Mouse (Mus musculus) limb, embryonic 11.5 days (tissue): ENCODE measurements around the gene Atp6v1f. TPM values are rescaled to one million over a fixed set of nuclear protein-coding genes. Genes with fewer than 3 reads are reported as not detected.

Experiments used
- ATAC-seq: fragments of 200-750 bp; cut with Nextera tagmentation; 2 replicates; pipeline ENCODE4 v1.8.0; 2017; ENCODE audit warnings: low read depth; ENCODE audit not compliant: insufficient number of reproducible peaks, low FRiP score, low TSS enrichment
- DNase-seq: peaks from one replicate; pipeline ENCODE4 v3.0.0-alpha.2; 2015; ENCODE audit warnings: low spot score
- H3K27ac ChIP-seq: fragments of 300-500 bp; sonication (generic); replicated peaks from 2 replicates; pipeline ENCODE4 v1.5.1; 2014; ENCODE audit warnings: low read depth, mild to moderate bottlenecking, low read length
- H3K27me3 ChIP-seq: fragments of 300-500 bp; sonication (generic); 2 replicates; pipeline ENCODE4 v1.6.1; 2014; ENCODE audit warnings: mild to moderate bottlenecking, low read length, mixed read lengths; ENCODE audit not compliant: control insufficient read depth, insufficient read depth
- H3K36me3 ChIP-seq: fragments of 300-500 bp; sonication (generic); 2 replicates; pipeline ENCODE4 v1.6.1; 2014; ENCODE audit warnings: mild to moderate bottlenecking, low read length, moderate library complexity, mixed read lengths; ENCODE audit not compliant: control insufficient read depth, insufficient read depth
- H3K4me1 ChIP-seq: fragments of 300-500 bp; sonication (generic); 2 replicates; pipeline ENCODE4 v1.6.1; 2014; ENCODE audit warnings: low read length, mixed read lengths; ENCODE audit not compliant: control insufficient read depth, insufficient read depth
- H3K4me2 ChIP-seq: fragments of 300-500 bp; sonication (generic); 2 replicates; pipeline ENCODE4 v1.6.1; 2014; ENCODE audit warnings: low read depth, mild to moderate bottlenecking, moderate library complexity; ENCODE audit not compliant: severe bottlenecking
- H3K4me3 ChIP-seq: fragments of 300-500 bp; sonication (generic); 2 replicates; pipeline ENCODE4 v1.5.1; 2014; ENCODE audit warnings: low read depth, low read length
- H3K9ac ChIP-seq: fragments of 300-500 bp; sonication (generic); 2 replicates; pipeline ENCODE4 v1.6.1; 2014; ENCODE audit warnings: mild to moderate bottlenecking, low read length
- H3K9me3 ChIP-seq: fragments of 300-500 bp; sonication (generic); 2 replicates; pipeline ENCODE4 v1.6.1; 2016; ENCODE audit warnings: low read length; ENCODE audit not compliant: control insufficient read depth
- WGBS: fragments of 180-500 bp; shearing (Covaris S2); extraction: QIAGEN DNeasy Blood & Tissue Kit; methylation state at CpG from one replicate; pipeline ENCODE4 v1.1.7; 2014; 5-methylcytosine and 5-hydroxymethylcytosine counted together
- polyA plus RNA-seq: library from polyadenylated mRNA; unstranded; fragments of >200 nt; fragmentation: Nextera tagmentation; extraction: Ambion mirVana; gene quantifications from 2 replicates; pipeline ENCODE4 v1.2.1, GENCODE M21; 2014

Gene Atp6v1f
- polyA plus RNA-seq, 1 experiment from 2014 or later, result 198 TPM

DNA sequence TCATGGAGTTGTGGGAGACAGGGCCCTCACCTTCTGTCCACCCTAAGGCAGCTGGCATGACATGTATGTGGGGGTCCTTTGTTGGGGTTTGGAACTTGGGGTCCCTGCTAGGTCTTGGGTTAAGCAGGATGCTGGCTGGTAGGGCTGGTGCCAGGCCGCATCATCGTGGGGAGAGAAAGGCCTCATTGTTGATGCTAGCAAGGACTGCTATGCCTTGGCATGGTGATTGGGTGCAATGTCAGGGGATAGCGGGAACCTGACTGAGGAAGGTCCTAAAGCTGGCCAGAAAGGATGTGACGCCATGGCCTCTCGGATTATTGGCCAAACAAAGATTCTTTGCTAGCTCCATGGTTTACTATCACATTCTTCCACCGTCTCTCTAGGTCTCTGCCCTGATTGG lies 27.7 kb upstream of the Atp6v1f start:
- Histone ChIP-seq H3K9me3 (no peaks in the 10 kb centered on the region), H3K4me1 (peaks cover 20% of the 10 kb centered on the region), H3K27ac (no peak overlapping the region), H3K4me3 (no peak overlapping the region), H3K27me3 (no peaks in the 10 kb centered on the region), H3K4me2 (no peak overlapping the region), H3K36me3 (no peaks in the 10 kb centered on the region), H3K9ac (no peak overlapping the region)
- DNase-seq (no peak), ATAC-seq (no peak)
- 90% methylated on average over 6 of the region's 6 CpGs for WGBS

DNA sequence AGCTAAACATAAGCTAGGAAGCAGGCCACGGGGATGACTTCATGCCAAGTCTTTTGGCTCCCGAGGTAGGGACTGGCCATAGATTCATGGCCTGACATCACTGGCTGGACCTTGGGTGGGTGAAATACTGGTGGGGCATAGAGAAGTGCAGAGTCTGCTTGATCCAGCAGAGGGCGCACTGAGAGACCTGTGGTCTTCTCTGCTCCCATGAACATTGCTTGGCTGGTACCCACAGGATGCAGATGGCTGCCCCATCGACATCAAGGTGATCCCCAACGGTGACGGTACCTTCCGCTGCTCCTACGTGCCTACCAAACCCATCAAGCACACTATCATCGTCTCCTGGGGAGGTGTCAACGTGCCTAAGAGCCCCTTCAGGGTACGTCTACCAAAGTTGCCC lies 22.7 kb upstream of the Atp6v1f start:
- H3K9me3 ChIP-seq, result no peaks in the 10 kb centered on the region
- H3K4me1 ChIP-seq, result no peaks in the 10 kb centered on the region
- peaks cover 3% of the 10 kb centered on the region; the same call in 1 of the 2 replicates for H3K36me3 ChIP-seq
- 72% methylated on average over 11 of the region's 11 CpGs for WGBS
- no peaks in the 10 kb centered on the region for H3K27me3 ChIP-seq
- no peak overlapping the region for H3K4me2 ChIP-seq
- no peak for ATAC-seq
- no peak overlapping the region for H3K9ac ChIP-seq
- no peak overlapping the region for H3K4me3 ChIP-seq
- H3K27ac ChIP-seq, result no peak overlapping the region
- peak; percentile 49 for DNase-seq

DNA sequence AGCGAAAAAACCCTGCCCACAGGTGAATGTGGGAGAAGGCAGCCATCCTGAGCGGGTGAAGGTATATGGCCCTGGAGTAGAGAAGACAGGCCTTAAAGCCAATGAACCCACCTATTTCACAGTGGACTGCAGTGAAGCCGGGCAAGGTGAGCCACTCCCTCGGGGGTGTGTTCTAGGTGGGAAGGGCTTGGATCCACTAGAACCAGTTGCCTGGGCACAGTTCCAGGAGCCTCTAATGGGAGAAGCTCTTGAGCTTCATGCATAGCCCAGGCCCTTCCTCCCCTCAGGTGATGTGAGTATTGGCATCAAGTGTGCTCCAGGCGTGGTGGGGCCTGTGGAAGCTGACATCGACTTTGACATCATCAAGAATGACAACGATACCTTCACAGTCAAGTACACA lies 22.2 kb upstream of the Atp6v1f start:
- H3K27me3 ChIP-seq, result no peaks in the 10 kb centered on the region
- no peaks in the 10 kb centered on the region for H3K9me3 ChIP-seq
- DNase-seq (no peak), ATAC-seq (no peak)
- no peaks in the 10 kb centered on the region for H3K4me1 ChIP-seq
- H3K27ac ChIP-seq, result no peak overlapping the region
- no peak overlapping the region for H3K9ac ChIP-seq
- H3K4me3 ChIP-seq, result no peak overlapping the region
- H3K36me3 ChIP-seq, result peaks cover 3% of the 10 kb centered on the region; the same call in 1 of the 2 replicates
- no peak overlapping the region for H3K4me2 ChIP-seq
- 98% methylated on average over 7 of the region's 7 CpGs for WGBS

DNA sequence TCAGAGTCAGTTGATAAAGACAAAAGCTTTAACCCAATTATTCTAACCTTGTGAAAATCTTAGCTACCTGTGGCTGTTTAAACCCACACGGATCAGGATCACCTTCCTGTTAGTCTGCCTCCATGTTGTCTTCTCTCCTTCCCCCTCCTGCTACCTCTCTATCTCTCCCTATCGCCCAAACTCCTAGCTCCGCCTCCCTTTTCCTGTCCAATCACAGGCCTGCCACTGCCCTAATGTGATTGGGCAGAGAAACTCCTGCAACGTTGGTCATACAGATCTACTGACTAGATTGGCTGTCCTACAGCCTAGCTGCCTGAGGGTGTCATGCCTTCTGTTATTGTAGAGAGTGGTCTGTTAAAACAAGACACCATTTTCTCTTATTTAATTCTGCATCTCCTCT lies 17.7 kb upstream of the Atp6v1f start:
- DNase-seq (no peak), ATAC-seq (no peak)
- no peak overlapping the region for H3K4me3 ChIP-seq
- 28% methylated on average over 4 of the region's 4 CpGs for WGBS
- H3K36me3 ChIP-seq, result peaks cover 3% of the 10 kb centered on the region; the same call in 1 of the 2 replicates
- no peaks in the 10 kb centered on the region for H3K27me3 ChIP-seq
- no peak overlapping the region for H3K4me2 ChIP-seq
- H3K27ac ChIP-seq, result no peak overlapping the region
- H3K4me1 ChIP-seq, result no peaks in the 10 kb centered on the region
- no peaks in the 10 kb centered on the region for H3K9me3 ChIP-seq
- no peak overlapping the region for H3K9ac ChIP-seq

DNA sequence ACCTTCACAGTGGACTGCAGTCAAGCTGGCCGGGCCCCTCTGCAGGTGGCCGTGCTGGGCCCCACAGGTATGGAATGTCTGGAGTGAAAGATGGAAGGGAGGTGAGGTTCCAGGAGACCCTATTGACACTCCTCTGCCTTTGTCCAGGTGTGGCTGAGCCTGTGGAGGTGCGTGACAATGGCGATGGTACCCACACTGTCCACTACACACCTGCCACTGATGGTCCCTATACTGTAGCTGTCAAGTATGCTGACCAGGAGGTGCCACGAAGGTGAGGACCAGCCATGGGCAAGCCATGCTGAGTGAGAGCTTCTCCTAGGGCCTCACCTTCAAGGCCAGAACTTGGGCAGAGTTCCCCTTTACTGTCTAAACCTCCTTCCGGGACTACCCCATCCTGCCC lies 16.9 kb upstream of the Atp6v1f start:
- Histone ChIP-seq H3K4me3 (no peak overlapping the region), H3K9ac (no peak overlapping the region), H3K27me3 (no peaks in the 10 kb centered on the region), H3K36me3 (peaks cover 3% of the 10 kb centered on the region; the same call in 1 of the 2 replicates), H3K27ac (no peak overlapping the region), H3K9me3 (no peaks in the 10 kb centered on the region), H3K4me1 (no peaks in the 10 kb centered on the region), H3K4me2 (no peak overlapping the region)
- DNase-seq, result no peak
- ATAC-seq, result no peak
- WGBS, result 95% methylated on average over 6 of the region's 6 CpGs

DNA sequence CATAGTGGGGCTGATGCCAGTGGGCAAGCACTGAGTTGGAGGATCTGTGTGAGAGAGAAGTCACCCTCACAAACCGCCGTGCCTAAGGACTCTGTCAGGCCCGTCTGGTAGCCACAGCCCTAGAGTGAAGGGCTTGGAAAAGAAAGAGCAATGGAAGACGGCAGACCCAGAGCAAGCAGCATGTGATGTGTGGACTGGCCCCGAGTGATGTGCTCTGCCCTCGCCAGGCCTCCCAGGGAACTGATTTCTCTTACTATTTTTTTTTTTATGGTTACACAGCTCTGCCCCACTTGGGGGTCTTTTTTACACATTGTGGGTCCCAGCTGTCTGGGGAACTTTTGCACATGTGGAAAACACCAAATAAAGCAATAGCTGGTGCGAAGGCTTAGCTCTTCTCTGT lies 6.0 kb upstream of the Atp6v1f start:
- WGBS, result 58% methylated on average over 7 of the region's 7 CpGs
- H3K4me1 ChIP-seq, result no peaks in the 10 kb centered on the region

DNA sequence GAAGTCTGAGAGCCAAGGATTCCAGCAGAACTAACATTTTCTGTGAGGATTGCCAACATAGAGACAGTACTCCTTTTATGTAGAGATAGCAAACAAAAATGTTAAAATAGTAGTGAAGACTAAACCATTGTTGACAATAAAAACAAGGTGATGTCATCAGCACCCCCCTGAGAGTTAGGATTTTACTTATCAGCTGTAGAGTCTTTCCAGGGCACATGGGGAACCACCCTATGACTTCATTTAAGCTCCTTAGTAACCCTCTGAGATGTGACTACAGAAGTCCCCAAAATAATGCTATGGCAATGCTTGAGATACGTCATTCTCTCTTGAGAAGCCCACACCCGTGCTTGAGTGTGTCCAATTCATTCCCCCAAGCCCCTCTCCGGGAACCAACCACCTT lies 4.1 kb upstream of the Atp6v1f start:
- Histone ChIP-seq H3K9ac (no peak overlapping the region), H3K27ac (no peak overlapping the region), H3K9me3 (no peaks in the 10 kb centered on the region), H3K4me2 (no peak overlapping the region), H3K36me3 (no peaks in the 10 kb centered on the region), H3K4me1 (0 out of 2 replicates have a peak, but pooled peaks cover 2% of the 10 kb centered on the region), H3K4me3 (no peak overlapping the region), H3K27me3 (no peaks in the 10 kb centered on the region)
- DNase-seq, result no peak
- 77% methylated on average over 3 of the region's 3 CpGs for WGBS
- ATAC-seq, result no peak

More for the DNA sequence above, 6.0 kb upstream of the Atp6v1f start:
- ATAC-seq (no peak), DNase-seq (no peak)
- no peak overlapping the region for H3K4me2 ChIP-seq
- no peaks in the 10 kb centered on the region for H3K27me3 ChIP-seq
- no peaks in the 10 kb centered on the region for H3K9me3 ChIP-seq
- H3K27ac ChIP-seq, result no peak overlapping the region
- no peak overlapping the region for H3K9ac ChIP-seq
- H3K4me3 ChIP-seq, result no peak overlapping the region
- no peaks in the 10 kb centered on the region for H3K36me3 ChIP-seq

DNA sequence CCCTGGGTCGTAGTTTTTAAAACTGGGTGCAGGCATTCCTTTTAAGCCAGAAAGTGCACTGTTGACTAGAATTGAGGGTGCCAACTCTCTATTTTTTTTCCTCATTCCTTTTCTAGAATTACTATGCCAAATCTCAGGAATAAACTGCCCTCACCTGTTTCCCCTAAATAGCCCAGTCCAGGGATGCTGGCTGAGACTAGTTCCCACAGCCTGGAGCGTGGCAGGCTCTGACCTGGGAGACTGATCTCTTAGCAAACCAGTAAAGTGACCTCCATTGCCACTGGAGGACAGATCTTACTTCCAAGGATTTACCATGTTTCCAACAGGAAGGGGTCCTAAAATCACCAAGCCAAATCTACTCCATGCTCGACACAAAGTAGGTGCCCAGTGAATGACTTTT lies 1.3 kb downstream of the Atp6v1f start:
- Histone ChIP-seq H3K9me3 (no peaks in the 10 kb centered on the region), H3K4me2 (peak overlapping the region; percentile 70; the same call in 1 of the 2 replicates), H3K27me3 (no peaks in the 10 kb centered on the region), H3K4me1 (0 out of 2 replicates have a peak, but pooled peaks cover 6% of the 10 kb centered on the region), H3K27ac (no peak overlapping the region), H3K4me3 (no peak overlapping the region), H3K9ac (no peak overlapping the region), H3K36me3 (peaks cover 14% of the 10 kb centered on the region; the same call in 1 of the 2 replicates)
- WGBS, result 92% methylated on average over 3 of the region's 3 CpGs
- DNase-seq, result no peak
- ATAC-seq, result no peak

DNA sequence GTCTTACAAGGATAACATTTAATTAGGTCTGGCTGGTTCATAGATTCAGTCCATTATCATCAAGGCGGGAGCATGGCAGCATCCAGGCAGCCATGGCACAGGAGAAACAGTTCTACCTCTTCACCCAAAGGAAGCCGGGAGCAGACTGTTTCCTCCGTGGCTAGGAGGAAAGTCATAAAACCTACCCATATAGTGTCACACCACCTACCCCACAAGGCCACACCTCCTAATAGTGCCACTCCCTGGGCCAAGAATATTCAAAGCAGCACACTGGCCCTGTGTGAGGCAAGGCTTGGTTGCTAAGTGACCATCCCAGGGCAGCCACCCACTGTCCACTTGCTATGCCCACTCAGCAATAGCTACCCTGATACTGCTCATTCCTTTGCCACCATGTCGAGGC lies 3.6 kb downstream of the Atp6v1f start, which contains the start of gene Atp6v1fnb:
Atp6v1fnb (plus strand) TSS at position 301 of the 400 bp plus-strand sequence.
- peaks cover 10% of the 10 kb centered on the region; the same call in 1 of the 2 replicates for H3K4me1 ChIP-seq
- no peak within 1 kb of the TSS for H3K4me3 ChIP-seq
- ATAC-seq, result no peak
- DNase-seq, result no peak
- 89% methylated on average over 4 of the region's 4 CpGs for WGBS
- H3K27me3 ChIP-seq, result no peaks in the 10 kb centered on the region
- no peak within 1 kb of the TSS for H3K9ac ChIP-seq
- no peak within 1 kb of the TSS for H3K4me2 ChIP-seq
- H3K36me3 ChIP-seq, result peaks cover 14% of the 10 kb centered on the region; the same call in 1 of the 2 replicates
- H3K27ac ChIP-seq, result no peak within 1 kb of the TSS
- no peaks in the 10 kb centered on the region for H3K9me3 ChIP-seq
